Mouse (Mus musculus) T-helper 2 cell (primary cell): ENCODE data around the gene Ifi35.
"Not testable (repeated sequence)": the region's sequence is repeated elsewhere in the genome, so short reads cannot be mapped to it uniquely, and the experiment has no call there.

Experiments used
- in situ Hi-C: fragments of 300-600 bp; cut with MboI, MseI; formaldehyde crosslinking; loops from one replicate; pipeline ENCODE4 v1.15.1; 2025; ENCODE audit warnings: high pct_unique_total_duplicates

The Ifi35 gene

DNA sequence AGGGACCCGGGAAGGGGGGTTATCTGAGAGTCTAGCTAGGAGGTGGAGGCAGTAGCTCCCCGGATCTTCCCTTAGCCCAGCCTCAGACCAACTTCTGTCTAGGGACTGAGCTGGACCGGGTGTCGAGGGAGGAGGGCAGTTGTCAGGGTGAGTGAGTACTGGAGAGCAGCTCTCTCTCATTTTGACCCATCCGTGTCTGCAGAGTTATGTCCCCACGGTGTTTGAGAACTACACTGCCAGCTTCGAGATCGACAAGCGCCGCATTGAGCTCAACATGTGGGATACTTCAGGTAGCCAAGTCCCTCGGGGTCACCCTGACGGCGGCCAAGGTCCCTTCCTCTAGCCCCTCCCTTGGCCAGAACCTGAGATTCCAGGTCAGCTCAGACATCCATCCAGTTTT lies 20.5 kb downstream of the Ifi35 start:
- in situ Hi-C loops = no loop called here

DNA sequence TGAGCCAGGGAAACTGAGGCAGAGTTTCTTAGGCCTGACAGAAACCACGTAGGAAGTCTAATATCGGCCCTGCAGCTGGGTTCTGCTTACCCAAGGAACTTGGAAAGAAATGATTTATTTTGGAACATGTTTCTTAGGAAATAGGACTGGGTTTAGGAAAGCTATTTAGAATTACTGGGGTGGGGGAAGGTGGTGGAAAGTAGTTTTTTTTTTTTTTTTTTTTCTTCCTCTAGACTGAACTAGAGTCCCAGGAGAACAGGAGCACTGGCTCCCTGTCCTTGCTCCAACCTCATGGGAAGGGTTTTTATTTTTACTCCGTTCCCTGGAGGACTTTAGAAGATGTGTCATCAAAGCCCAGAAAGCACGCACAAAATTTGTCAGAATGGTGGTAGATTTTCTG lies 20.9 kb downstream of the Ifi35 start:
- in situ Hi-C loops = no loop called here

DNA sequence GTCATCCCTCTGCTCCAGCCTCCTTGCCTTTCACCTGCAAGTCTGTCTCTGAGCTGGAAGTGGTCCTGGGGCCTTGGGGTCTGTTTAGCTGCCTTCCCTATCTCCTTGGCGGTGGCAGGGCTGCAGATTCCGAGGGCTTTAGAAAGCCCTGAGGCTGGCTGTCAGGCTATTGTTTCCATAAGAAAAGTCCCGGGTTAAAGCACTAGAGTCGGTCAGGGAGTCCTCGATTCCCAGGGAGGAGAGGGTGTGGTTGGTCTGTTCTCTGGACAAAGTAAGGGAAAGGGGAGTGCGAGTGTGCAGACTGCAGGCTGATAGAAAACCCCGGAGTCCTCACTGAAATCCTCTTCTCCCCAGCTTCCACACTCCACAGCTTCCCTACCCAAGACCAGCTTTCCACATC lies 22.0 kb downstream of the Ifi35 start:
- in situ Hi-C loops = no loop called here

DNA sequence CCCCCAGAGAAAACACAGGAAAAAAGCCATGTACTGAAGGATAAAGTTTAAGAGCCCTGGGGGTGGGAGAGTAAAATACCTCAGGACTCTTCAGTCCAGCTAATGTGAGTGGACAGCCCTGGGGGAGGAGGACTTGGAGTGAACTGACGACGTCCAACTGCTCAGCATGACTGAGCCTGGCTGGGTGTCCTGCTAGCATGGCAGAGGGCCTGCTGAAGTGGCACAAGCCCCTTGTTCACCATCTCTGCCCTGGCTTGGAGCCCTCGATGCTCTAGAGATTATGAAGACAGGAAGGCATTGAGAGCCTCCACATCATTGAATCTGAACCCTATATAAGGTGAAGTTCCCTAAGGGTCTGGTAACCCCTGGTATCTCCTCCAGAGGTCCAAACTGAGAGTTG lies 23.7 kb downstream of the Ifi35 start:
- in situ Hi-C loops = no loop called here

DNA sequence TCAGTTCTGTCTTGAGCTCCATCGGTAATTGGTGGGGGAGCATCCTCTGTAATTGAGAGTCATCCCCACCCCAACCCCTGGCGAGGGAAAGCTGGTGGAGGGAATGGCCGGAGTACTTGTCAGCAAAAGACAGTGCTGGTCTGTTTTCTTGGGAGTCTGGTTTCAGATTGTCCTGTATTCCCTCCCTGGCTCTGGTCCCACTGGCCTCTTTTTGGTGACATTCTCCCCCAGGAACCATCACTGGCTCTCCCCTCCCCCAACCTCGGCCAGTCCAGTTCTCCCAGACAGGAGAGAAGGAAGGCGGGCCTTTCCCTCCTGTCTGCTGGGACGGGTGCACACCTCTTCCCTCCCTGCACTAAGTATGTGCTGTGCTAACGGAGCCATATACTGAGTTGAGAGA lies 24.1 kb downstream of the Ifi35 start:
- in situ Hi-C loops = no loop called here

DNA sequence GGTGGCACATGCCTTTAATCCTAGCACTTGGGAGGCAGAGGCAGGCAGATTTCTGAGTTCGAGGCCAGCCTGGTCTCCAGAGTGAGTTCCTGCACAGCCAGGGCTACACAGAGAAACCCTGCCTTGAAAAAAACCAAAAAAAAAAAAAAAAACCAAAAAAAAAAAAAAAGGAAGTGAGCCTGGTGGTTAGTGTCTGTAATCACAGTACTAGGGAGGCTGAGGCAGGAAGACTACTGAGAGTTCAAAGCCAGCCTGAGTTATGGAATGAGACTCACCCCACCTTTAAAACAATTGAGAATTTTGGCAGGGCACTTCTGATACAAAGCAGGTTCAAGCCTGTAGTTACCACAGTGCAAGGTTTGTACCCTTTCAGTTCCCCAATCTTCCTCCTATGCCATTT lies 25.5 kb downstream of the Ifi35 start:
- in situ Hi-C loops = not testable (repeated sequence)

DNA sequence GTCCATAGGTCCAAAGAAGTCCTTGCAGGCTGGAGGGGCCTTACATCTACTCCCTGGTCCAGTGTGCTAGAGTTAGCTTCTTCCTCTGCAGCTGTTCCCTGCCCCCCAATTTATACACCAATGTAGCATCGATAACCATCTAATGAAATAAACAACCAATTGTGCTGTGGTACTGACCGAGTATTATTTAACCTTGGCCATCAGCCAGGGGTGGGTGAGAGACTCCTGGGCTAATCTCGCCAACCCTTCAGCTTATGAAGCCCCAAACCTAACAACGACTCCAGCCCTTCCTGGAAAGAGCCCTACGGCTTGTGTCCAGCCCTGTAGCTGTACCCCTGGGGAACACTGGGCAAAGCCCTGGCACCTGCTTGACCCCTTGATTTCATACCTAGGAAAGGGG lies 26.1 kb downstream of the Ifi35 start:
- in situ Hi-C loops = no loop called here

DNA sequence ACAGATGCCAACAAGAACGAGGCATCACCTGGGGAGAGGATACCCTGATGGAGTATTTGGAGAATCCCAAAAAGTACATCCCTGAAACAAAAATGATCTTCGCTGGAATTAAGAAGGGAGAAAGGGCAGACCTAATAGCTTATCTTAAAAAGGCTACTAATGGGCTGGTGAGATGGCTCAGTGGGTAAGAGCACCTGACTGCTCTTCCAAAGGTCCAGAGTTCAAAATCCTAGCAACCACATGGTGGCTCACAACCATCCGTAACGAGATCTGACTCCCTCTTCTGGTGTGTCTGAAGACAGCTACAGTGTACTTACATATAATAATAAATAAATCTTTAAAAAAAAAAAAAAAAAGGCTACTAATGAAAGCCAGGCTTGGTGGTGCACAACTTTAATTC lies 28.2 kb downstream of the Ifi35 start:
- in situ Hi-C loops = not testable (repeated sequence)

DNA sequence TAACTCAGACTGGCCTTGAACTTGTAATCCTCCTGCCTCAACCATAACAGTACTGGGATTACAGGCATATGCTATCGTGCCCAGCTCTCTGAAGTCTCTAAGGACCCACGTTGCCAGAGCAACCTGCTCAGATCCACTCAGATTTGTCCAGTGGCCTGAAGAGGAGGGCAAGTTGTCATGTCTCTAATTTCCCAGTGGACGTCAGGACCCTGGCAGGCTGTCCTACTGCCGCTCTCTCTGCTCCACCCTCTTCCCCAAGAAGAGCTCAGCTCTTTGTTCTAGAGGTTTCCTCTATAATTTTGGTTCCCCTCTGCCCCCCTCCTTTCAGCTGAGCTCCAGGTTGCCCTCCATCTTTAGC lies 29.0 kb downstream of the Ifi35 start:
- in situ Hi-C loops = no loop called here

DNA sequence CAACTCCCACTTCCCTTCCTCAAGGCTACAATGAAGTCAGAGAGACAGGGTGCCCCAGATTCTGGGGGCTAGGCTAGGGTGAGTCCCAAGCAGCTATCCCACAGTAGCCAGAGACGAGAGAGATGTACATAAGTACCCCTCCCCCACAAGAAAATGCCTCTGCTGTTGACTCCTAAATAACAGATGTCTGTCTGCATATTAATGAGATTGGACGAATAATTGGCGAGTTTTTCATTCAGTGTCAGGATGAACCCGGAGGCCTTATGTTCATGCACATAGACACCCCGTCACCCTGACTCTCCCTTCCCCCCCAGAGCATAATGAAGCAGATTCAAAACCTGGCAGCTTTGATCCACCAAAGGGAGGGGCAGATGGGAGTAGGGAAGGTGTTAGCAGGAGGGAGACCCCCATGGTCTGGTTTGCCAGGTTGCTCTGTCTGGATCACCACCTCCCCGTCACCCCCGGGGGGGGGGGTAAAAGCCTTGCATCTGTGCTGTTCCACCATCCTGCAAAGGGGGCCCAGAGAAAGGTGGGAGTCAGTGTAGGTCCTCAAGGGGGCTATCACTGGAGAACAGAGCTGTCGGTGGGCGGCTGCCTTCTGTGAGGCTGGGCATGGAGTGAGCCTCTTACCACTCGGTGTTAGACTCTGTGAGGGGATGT lies 29.5 kb downstream of the Ifi35 start:
- in situ Hi-C loops = no loop called here

DNA sequence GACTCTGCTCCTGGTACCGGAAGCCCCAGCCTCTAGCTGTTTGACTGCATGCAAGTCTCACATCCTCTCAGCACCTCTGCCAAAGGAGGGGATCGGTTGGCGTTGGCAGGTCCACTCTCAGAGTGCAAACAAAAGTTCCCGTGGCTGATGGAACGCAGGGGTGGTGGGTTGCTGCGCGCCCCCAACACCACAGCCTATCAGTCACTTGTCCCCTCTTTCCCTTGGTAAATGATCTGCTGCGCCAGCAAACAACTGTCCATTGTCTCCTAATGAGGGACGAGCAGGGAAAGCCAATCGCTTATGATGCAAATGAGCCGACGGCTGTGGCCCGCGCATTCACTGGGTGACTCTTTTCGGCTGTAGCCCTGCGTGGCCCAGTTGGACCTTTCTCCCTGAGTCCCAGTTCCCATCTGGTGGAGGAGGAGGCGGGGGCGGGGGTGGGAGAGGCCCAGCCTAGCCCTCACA lies 31.0 kb downstream of the Ifi35 start:
- in situ Hi-C loops = no loop called here

DNA sequence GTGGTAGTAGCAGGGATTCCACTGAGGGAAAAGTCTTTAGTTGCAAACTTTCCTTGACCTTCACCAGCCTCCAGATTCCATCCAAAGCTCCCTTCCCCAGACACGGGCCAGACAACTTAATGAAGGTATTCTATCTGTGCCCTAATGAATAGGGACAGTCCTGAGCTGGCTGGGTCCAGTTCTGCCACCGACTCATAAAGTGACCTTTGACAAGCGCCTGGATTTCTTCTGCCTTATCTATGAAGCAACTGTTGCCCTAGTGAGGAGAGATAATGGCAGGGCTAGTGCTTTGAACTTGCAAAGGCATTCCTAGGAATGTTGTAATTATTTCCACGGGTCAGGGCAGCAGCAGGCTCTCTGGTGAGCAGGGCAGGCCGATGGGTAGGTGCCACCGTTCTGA lies 32.7 kb downstream of the Ifi35 start:
- in situ Hi-C loops = no loop called here

DNA sequence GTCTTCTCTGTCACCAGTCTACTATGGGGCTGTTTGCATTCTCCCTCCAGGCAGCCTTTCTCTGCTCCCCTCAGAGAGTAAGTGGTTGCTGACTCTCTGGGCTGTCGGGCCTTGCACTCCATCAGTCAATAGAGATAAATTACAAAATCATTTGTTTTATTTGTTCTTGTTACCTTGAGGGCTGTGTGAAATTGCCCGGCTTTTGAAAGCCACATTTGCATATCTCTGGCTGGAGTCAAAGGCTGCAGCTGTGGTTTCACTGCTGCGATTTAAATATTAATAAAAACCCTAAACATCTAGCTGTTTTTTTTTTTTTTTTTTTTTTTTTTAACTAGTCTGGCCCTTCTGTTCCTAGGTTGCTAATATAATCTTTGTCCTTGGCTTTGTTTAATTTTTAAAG lies 35.6 kb downstream of the Ifi35 start:
- in situ Hi-C loops = no loop called here

DNA sequence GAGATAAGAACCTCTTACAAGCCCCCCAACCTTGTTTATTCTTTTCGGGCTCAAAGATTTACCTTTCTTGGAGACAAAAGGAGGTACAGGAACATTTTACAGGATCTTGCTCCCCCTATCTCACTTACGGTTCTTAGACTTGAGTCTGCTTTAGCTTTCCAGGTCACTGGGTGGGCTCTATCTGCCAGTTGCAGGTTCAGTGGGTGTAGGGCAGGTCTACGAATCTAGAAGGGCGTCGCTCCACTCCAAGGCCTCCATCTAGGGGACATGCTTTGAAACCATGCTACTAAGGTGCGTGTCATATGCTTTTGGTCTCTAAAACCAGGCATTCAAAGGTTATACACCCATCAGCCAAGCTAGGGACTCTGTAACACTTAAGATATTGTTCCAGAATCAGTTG lies 36.0 kb downstream of the Ifi35 start:
- in situ Hi-C loops = no loop called here

DNA sequence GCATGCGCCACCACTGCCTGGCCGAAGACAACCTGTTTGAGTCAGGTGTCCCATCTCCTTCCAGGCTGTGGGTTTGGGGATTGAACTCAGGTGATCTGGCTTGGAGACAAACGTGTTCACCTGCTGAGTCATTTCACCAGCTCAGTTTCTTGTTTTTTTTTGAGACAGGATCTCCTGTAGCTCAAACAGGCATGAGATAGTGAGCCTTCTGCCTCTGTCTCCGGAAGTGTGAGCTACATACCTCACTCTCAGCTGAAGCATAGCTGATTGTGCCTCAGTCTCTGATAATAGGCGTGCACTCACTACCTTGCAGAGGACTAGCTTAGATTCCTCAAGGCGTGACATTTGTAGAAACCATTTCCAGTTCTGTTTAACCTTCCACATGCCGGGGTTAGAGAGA lies 36.6 kb downstream of the Ifi35 start:
- in situ Hi-C loops = no loop called here

DNA sequence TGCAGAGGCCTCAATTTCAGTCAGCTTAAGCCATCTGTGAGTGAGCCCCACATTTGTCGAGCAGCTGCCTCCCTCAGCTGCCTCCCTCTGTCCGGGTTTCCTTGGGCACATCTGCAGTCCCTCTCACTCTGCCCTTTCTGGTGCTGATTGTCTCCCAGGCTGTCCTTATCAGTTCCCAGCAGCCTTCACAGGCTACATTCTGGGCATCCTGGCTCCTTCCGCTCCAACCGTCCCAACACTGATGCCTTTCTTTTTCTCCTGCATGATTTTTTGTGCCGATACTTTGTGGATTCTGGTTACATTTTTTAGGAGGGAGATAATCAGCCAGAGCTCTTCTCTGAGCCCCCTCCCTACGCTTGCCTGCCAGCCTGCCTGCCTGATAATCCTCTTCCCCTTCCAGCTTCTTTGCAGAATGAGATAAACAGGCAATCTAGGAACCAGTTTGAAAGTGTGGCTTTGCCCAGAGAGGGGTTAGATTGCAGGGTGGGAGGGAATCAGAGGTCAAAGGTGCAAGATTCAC lies 37.4 kb downstream of the Ifi35 start:
- in situ Hi-C loops = no loop called here

DNA sequence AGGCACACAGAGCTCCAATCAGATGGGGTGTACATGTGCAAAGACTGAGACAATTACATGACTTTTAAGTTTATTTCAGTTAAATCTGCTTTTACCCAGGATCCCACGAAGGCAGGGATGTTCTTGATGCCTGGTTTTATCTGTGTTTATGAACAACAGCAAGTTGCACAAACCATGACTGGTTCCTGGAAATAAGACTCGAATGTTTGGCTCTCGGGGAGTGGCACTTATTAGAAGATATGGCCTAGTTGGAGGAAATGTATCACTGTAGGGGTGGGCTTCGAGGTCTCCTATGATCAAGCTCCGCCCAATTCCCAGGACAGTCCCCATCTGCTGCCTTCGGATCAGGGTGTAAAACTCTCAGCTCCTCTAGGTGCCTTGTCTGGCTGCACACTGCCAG lies 37.9 kb downstream of the Ifi35 start:
- in situ Hi-C loops = no loop called here

DNA sequence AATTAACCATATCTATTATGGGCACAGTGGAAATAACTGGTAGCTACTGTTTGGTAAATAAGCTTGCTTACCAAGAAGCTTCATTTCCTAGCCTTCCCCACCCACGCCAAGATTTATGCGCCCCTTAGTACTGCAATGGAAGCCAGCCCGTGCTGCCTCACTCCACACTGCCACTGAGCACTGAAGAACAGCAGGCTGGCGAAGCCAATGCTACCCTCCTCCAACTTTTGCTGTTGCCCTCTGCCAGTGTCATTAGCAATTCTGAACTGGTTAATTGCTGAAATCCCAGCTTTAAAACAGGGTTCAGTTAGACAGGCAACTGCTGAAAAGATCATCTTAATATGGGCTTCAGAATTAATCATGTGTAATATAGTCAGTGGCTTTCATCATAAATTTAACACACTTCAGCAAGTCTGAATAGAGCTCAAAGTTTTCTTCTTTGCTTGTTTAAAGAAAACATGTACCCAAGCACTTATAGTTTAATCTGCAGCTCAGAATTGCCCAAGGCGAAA lies 58.1 kb downstream of the Ifi35 start:
- in situ Hi-C loops = no loop called here

DNA sequence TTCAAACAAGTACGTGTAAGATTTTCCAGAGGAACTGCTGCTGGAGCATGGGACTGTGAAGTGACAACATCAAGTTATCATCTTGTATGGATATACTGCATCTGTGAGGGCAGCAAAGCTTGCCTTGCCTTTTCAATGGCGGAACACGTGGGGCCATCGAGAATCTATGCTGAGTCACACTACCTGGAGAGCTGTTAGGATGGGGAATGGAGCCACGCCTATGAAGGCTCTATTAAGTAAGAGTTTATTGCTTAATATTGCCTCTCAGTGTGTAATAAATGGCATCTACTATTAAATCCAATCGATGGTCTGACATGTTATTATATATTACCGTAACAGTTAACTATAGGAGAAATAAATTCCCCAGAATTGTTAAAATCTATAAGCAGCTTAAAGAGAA lies 58.9 kb downstream of the Ifi35 start:
- in situ Hi-C loops = no loop called here
